Mouse (Mus musculus) midbrain, embryonic 13.5 days (tissue): ENCODE measurements around the gene Smok2b. TPM values are rescaled to one million over a fixed set of nuclear protein-coding genes. Genes with fewer than 3 reads are reported as not detected.

Experiments used
- polyA plus RNA-seq: library from polyadenylated mRNA; unstranded; fragments of >200 nt; fragmentation: Nextera tagmentation; extraction: Ambion mirVana; gene quantifications from 2 replicates; pipeline ENCODE4 v1.2.1, GENCODE M21; 2015

The Smok2b gene
- polyA plus RNA-seq, 1 experiment from 2014 or later: not detected

Other genes starting within 250 kb of the Smok2b start
- gene Wtap, start 236.1 kb upstream of the Smok2b start, polyA plus RNA-seq: 149 and 160 TPM in 2 replicates
- gene Sod2, start 223.4 kb upstream of the Smok2b start, polyA plus RNA-seq: 105 and 112 TPM in 2 replicates
- not detected in 2 replicates for gene Gpr31b, start 178.0 kb upstream of the Smok2b start, polyA plus RNA-seq
- gene Tcp10b, start 169.2 kb upstream of the Smok2b start, polyA plus RNA-seq: 0.13 TPM in 1 of 2 replicates, not detected in the other
- gene Unc93a, start 98.4 kb upstream of the Smok2b start, polyA plus RNA-seq: 0.07 TPM in 1 of 2 replicates, not detected in the other
- not detected in 2 replicates for gene Smok2a, start 9.1 kb upstream of the Smok2b start, polyA plus RNA-seq
- gene Tcp10c, start 124.3 kb downstream of the Smok2b start, polyA plus RNA-seq: 0.10 TPM in 1 of 2 replicates, not detected in the other